Comparison of ENCODE assay signal across 9 mouse cellular contexts in genomic region chr4:122959816-122960215, GRCm38 (mm10). TPM values are rescaled to one million over a fixed set of nuclear protein-coding genes. Genes with fewer than 3 reads are reported as not detected.
DNase-seq lines count a peak whose midpoint lies in the region; ATAC-seq and TF ChIP-seq lines count a peak whose summit lies in the region.
"Had no signal": no experiment of that assay in that cellular context is flagged by ENCODE, and none has a peak within 500 bp of the region (broad histone marks: within the 10 kb centered on the region; RNA-seq: fewer than 3 reads in every experiment).

No protein-coding gene starts in this region.

- peaks cover 90% of the 10 kb centered on the region for H3K27me3 ChIP-seq in E14TG2a.4 (ENCODE audit: insufficient read depth, low read length)
- H3K27me3 ChIP-seq in hindbrain, embryonic 10.5 days (ENCODE audit: insufficient read depth, poor library complexity, severe bottlenecking), result peaks cover 39% of the 10 kb centered on the region
- no peaks in the 10 kb centered on the region; the same call in 1 of the 2 replicates for H3K27me3 ChIP-seq in midbrain, embryonic 11.5 days (ENCODE audit: control insufficient read depth, insufficient read depth, low read length)

- peak overlapping the region; percentile 82 for H3K9ac ChIP-seq in midbrain, embryonic 11.5 days (ENCODE audit: low read length)

- H3K9me3 ChIP-seq in E14TG2a.4 (ENCODE audit: low read length), result no peaks in the 10 kb centered on the region
- no peaks in the 10 kb centered on the region for H3K9me3 ChIP-seq in hindbrain, embryonic 10.5 days
- H3K9me3 ChIP-seq in midbrain, embryonic 11.5 days (ENCODE audit: control insufficient read depth, low read length), result no peaks in the 10 kb centered on the region

- H3K4me3 ChIP-seq in gastrocnemius, adult 2 months, result peak overlapping the region; percentile 75
- 0 out of 2 replicates have a peak overlapping the region, but pooled peaks have one; percentile 75 for H3K4me3 ChIP-seq in E14TG2a.4 (replicated peaks; ENCODE audit: low read length)
- peak overlapping the region; percentile 86 for H3K4me3 ChIP-seq in hindbrain, embryonic 10.5 days
- peak overlapping the region; percentile 71 for H3K4me3 ChIP-seq in midbrain, embryonic 11.5 days (ENCODE audit: low read depth, low read length)

- ATAC-seq in midbrain, embryonic 11.5 days (ENCODE audit: low FRiP score), result peak; percentile 10; the same call in 1 of the 2 replicates

- no peaks in the 10 kb centered on the region for H3K36me3 ChIP-seq in E14TG2a.4 (ENCODE audit: insufficient read depth, low read length)
- H3K36me3 ChIP-seq in hindbrain, embryonic 10.5 days, result peaks cover 44% of the 10 kb centered on the region
- H3K36me3 ChIP-seq in midbrain, embryonic 11.5 days (ENCODE audit: control insufficient read depth, insufficient read depth, low read length), result 0 out of 2 replicates have a peak, but pooled peaks cover 2% of the 10 kb centered on the region

- peak overlapping the region; percentile 96 for H3K4me2 ChIP-seq in midbrain, embryonic 11.5 days

- no peak overlapping the region; the same call in 1 of the 2 replicates for H3K27ac ChIP-seq in gastrocnemius, adult 2 months
- peak overlapping the region; percentile 94 for H3K27ac ChIP-seq in hindbrain, embryonic 10.5 days
- H3K27ac ChIP-seq in midbrain, embryonic 11.5 days (ENCODE audit: low read depth, low read length), result no peak overlapping the region

- peaks cover 38% of the 10 kb centered on the region for H3K4me1 ChIP-seq in E14TG2a.4 (replicated peaks; ENCODE audit: low read depth, low read length)
- peaks cover 70% of the 10 kb centered on the region for H3K4me1 ChIP-seq in hindbrain, embryonic 10.5 days (replicated peaks)
- H3K4me1 ChIP-seq in midbrain, embryonic 11.5 days (ENCODE audit: control insufficient read depth, insufficient read depth, low read length), result peaks cover 26% of the 10 kb centered on the region

- WGBS in hindbrain, embryonic 10.5 days, result 5% methylated on average over 8 of the region's 8 CpGs
- WGBS in midbrain, embryonic 11.5 days, result 2% methylated on average over 8 of the region's 8 CpGs

- no peak for DNase-seq in gastrocnemius, adult 2 months
- DNase-seq in gastrocnemius, postnatal 4 days (ENCODE audit: low spot score in 2 of 2), result no peak
- no peak for DNase-seq in hindbrain, embryonic 10.5 days (ENCODE audit: low spot score)
- DNase-seq in midbrain, embryonic 11.5 days (ENCODE audit: low spot score, missing footprints), result no peak
- no peak for DNase-seq in right cerebral cortex, postnatal 36 days (ENCODE audit: low spot score in 2 of 2)
- DNase-seq in urinary bladder, postnatal 14 days (ENCODE audit: low spot score), result no peak
- no peak for DNase-seq in gastrocnemius, postnatal 36 days
- DNase-seq: cerebellum, adult 9-10 months had no signal

- TF ChIP-seq CTCF in gastrocnemius, adult 2 months (IDR thresholded peaks at IDR 0.05), result no peak
- no peak for TF ChIP-seq CTCF in E14TG2a.4 (conservative IDR thresholded peaks at IDR 0.05; ENCODE audit: low read length)

- intact Hi-C loops in gastrocnemius, adult 2 months (cut with DNase I), result no loop called here
- intact Hi-C loops in gastrocnemius, postnatal 36 days (cut with DNase I), result no loop called here

RNA-seq across cellular contexts. Expression of gene Mfsd2a, which starts 1.2 kb away (rescaled TPM):
- total RNA-seq in gastrocnemius, adult 2 months (2021), result under 1 TPM in 1 of 2 experiments, not detected in 1; 0.10 TPM
- 1 to 10 TPM in 1 of 2 experiments, under 1 TPM in 1; 0.75 to 1.1 TPM for total RNA-seq in gastrocnemius, postnatal 4 days (2021)
- 26.8 and 28.9 TPM in 2 replicates for polyA plus RNA-seq in hindbrain, embryonic 10.5 days (2016; fragmentation: Nextera tagmentation; extraction: Ambion mirVana)
- polyA plus RNA-seq in midbrain, embryonic 11.5 days (2014; fragmentation: Nextera tagmentation; extraction: Ambion mirVana), result 22.8 and 27.2 TPM in 2 replicates
- under 1 TPM; 0.13 to 0.39 TPM for total RNA-seq in gastrocnemius, postnatal 36 days (2021)

RNA-seq across cellular contexts. Expression of gene Mycl, which starts 35.6 kb away (rescaled TPM):
- total RNA-seq in gastrocnemius, adult 2 months (2021), result under 1 TPM; 0.13 to 0.42 TPM
- 10 to 100 TPM in 1 of 2 experiments, 1 to 10 TPM in 1; 8.9 to 10.8 TPM for total RNA-seq in gastrocnemius, postnatal 4 days (2021)
- 74.1 and 82.3 TPM in 2 replicates for polyA plus RNA-seq in hindbrain, embryonic 10.5 days (2016; fragmentation: Nextera tagmentation; extraction: Ambion mirVana)
- polyA plus RNA-seq in midbrain, embryonic 11.5 days (2014; fragmentation: Nextera tagmentation; extraction: Ambion mirVana), result 106 and 108 TPM in 2 replicates
- total RNA-seq in gastrocnemius, postnatal 36 days (2021), result under 1 TPM; 0.41 to 0.52 TPM

RNA-seq across cellular contexts. Expression of gene Trit1, which starts 56.6 kb away (rescaled TPM):
- total RNA-seq in gastrocnemius, adult 2 months (2021), result 1 to 10 TPM; 6.0 to 7.2 TPM
- total RNA-seq in gastrocnemius, postnatal 4 days (2021), result 10 to 100 TPM; 14.1 to 15.8 TPM
- 22.7 and 25.0 TPM in 2 replicates for polyA plus RNA-seq in hindbrain, embryonic 10.5 days (2016; fragmentation: Nextera tagmentation; extraction: Ambion mirVana)
- polyA plus RNA-seq in midbrain, embryonic 11.5 days (2014; fragmentation: Nextera tagmentation; extraction: Ambion mirVana), result 26.8 and 29.0 TPM in 2 replicates
- 1 to 10 TPM; 7.7 to 7.9 TPM for total RNA-seq in gastrocnemius, postnatal 36 days (2021)

Comparison
In these comparisons a context has a peak if more than half of its experiments do, and no peak if none do; other contexts are left out.
1. RNA of gene Mycl, which starts 35.6 kb away (total RNA-seq): 8.9 to 10.8 TPM in gastrocnemius, postnatal 4 days; 0.41 to 0.52 TPM in gastrocnemius, postnatal 36 days and 0.13 to 0.42 TPM in gastrocnemius, adult 2 months; every median in the first group is over 4 times any median in the second.
2. Peak in every context shown above with its lines, with median percentiles within 50 percentile points of each other: H3K4me3 ChIP-seq.